Mouse (Mus musculus) midbrain, postnatal 0 days (tissue): ENCODE data around the gene Gse1. TPM values are rescaled to one million over a fixed set of nuclear protein-coding genes. Genes with fewer than 3 reads are reported as not detected.
A peak's percentile ranks its signal among the peaks of the same experiment; 100 is the strongest.

ENCODE experiments used
- ATAC-seq: fragments of 200-750 bp; cut with Nextera tagmentation; 2 replicates; pipeline ENCODE4 v1.8.0; 2017; ENCODE audit warnings: moderate number of reproducible peaks, mild to moderate bottlenecking, moderate TSS enrichment, moderate library complexity; ENCODE audit not compliant: low FRiP score
- DNase-seq: peaks from one replicate; pipeline ENCODE4 v3.0.0-alpha.2; 2015; ENCODE audit warnings: low spot score
- H3K27ac ChIP-seq: fragments of 300-500 bp; sonication (generic); 2 replicates; pipeline ENCODE4 v1.5.1; 2014; ENCODE audit warnings: low read depth, mild to moderate bottlenecking, low read length, mixed read lengths
- H3K27me3 ChIP-seq: fragments of 300-500 bp; sonication (generic); 2 replicates; pipeline ENCODE4 v1.6.1; 2014; ENCODE audit warnings: low read length, control low read depth, mixed read lengths; ENCODE audit not compliant: insufficient read depth
- H3K36me3 ChIP-seq: fragments of 300-500 bp; sonication (generic); 2 replicates; pipeline ENCODE4 v1.6.1; 2014; ENCODE audit warnings: low read length, control low read depth, mixed read lengths; ENCODE audit not compliant: insufficient read depth
- H3K4me1 ChIP-seq: fragments of 300-500 bp; sonication (generic); 2 replicates; pipeline ENCODE4 v1.6.1; 2014; ENCODE audit warnings: mild to moderate bottlenecking, control low read depth, antibody characterized with exemption, low read length, mixed read lengths; ENCODE audit not compliant: insufficient read depth
- H3K4me2 ChIP-seq: fragments of 300-500 bp; sonication (generic); 2 replicates; pipeline ENCODE4 v1.6.1; 2014; ENCODE audit warnings: low read depth, mild to moderate bottlenecking, low read length, mixed read lengths; ENCODE audit not compliant: poor library complexity, severe bottlenecking
- H3K4me3 ChIP-seq: fragments of 300-500 bp; sonication (generic); 2 replicates; pipeline ENCODE4 v1.5.1; 2014; ENCODE audit warnings: low read depth, mild to moderate bottlenecking, low read length, moderate library complexity
- H3K9ac ChIP-seq: fragments of 300-500 bp; sonication (generic); replicated peaks from 2 replicates; pipeline ENCODE4 v1.6.1; 2014; ENCODE audit warnings: mild to moderate bottlenecking, low read length, moderate library complexity, mixed read lengths; ENCODE audit not compliant: poor library complexity, severe bottlenecking
- H3K9me3 ChIP-seq: fragments of 300-500 bp; sonication (generic); 2 replicates; pipeline ENCODE4 v1.6.1; 2016; ENCODE audit warnings: low read length, control low read depth
- CTCF ChIP-seq: IDR thresholded peaks from 2 replicates; pipeline ENCODE4 v1.5.1; 2016; ENCODE audit warnings: antibody characterized with exemption, mild to moderate bottlenecking
- WGBS: fragments of 180-500 bp; shearing (Covaris S2); extraction: QIAGEN DNeasy Blood & Tissue Kit; methylation state at CpG from one replicate; pipeline ENCODE4 v1.1.7; 2014; 5-methylcytosine and 5-hydroxymethylcytosine counted together
- polyA plus RNA-seq: library from polyadenylated mRNA; unstranded; fragments of >200 nt; fragmentation: Nextera tagmentation; extraction: Ambion mirVana; gene quantifications from 2 replicates; pipeline ENCODE4 v1.2.1, GENCODE M21; 2015
- total RNA-seq: library from RNA; depleted of rRNA; stranded (reverse); fragments of >200 nt; gene quantifications from 2 replicates; pipeline ENCODE4 v1.2.3, GENCODE M21; 2014

Gse1 gene
- total and polyA plus RNA-seq, 2 experiments from 2014 or later, result 12.4 to 51.3 TPM

- H3K27ac ChIP-seq, result 0 out of 2 replicates have a peak overlapping the region, but pooled peaks have one; percentile 9
- H3K4me1 ChIP-seq, result peaks cover 14% of the 10 kb centered on the region
- peak; percentile 65 for DNase-seq
- H3K9ac ChIP-seq, result peak overlapping the region; percentile 56
- peaks cover 4% of the 10 kb centered on the region; the same call in 1 of the 2 replicates for H3K27me3 ChIP-seq
- ATAC-seq, result peak; percentile 19; the same call in 1 of the 2 replicates
- peak overlapping the region; percentile 29 for H3K4me3 ChIP-seq
- peak overlapping the region; percentile 66 for H3K4me2 ChIP-seq
- H3K9me3 ChIP-seq, result no peaks in the 10 kb centered on the region
- no peaks in the 10 kb centered on the region for H3K36me3 ChIP-seq
- WGBS, result 4% methylated on average over 46 of the region's 49 CpGs
- TF ChIP-seq CTCF, result no peak
Measured at GRCm38 (mm10) chr8:120276051-120276890, 48.0 kb downstream of the Gse1 start.

GRCm38 (mm10) chr8:120276891-120277426 lies 48.7 kb downstream of the Gse1 start:
- DNase-seq, result no peak
- 21% methylated on average over 16 of the region's 16 CpGs for WGBS
- peak overlapping the region; percentile 56 for H3K9ac ChIP-seq
- peaks cover 14% of the 10 kb centered on the region for H3K4me1 ChIP-seq
- peak; percentile 49; the same call in 1 of the 2 replicates for TF ChIP-seq CTCF
- no peaks in the 10 kb centered on the region for H3K9me3 ChIP-seq
- no peak overlapping the region for H3K27ac ChIP-seq
- peak overlapping the region; percentile 29 for H3K4me3 ChIP-seq
- H3K4me2 ChIP-seq, result peak overlapping the region; percentile 66
- ATAC-seq, result no peak
- no peaks in the 10 kb centered on the region for H3K36me3 ChIP-seq
- H3K27me3 ChIP-seq, result peaks cover 4% of the 10 kb centered on the region; the same call in 1 of the 2 replicates

GRCm38 (mm10) chr8:120278009-120278408 lies 49.8 kb downstream of the Gse1 start:
- Histone ChIP-seq H3K4me3 (no peak overlapping the region), H3K36me3 (no peaks in the 10 kb centered on the region), H3K4me1 (peaks cover 14% of the 10 kb centered on the region), H3K9me3 (no peaks in the 10 kb centered on the region), H3K9ac (no peak overlapping the region), H3K4me2 (no peak overlapping the region), H3K27me3 (peaks cover 4% of the 10 kb centered on the region; the same call in 1 of the 2 replicates), H3K27ac (no peak overlapping the region)
- 75% methylated on average over 14 of the region's 14 CpGs for WGBS
- no peak for TF ChIP-seq CTCF
- DNase-seq, result no peak
- ATAC-seq, result no peak

GRCm38 (mm10) chr8:120279418-120279817 lies 51.2 kb downstream of the Gse1 start:
- no peaks in the 10 kb centered on the region for H3K9me3 ChIP-seq

GRCm38 (mm10) chr8:120281487-120281886 lies 53.2 kb downstream of the Gse1 start:
- Histone ChIP-seq H3K36me3 (no peaks in the 10 kb centered on the region), H3K4me1 (peaks cover 26% of the 10 kb centered on the region), H3K4me2 (no peak overlapping the region), H3K9ac (no peak overlapping the region), H3K27me3 (peaks cover 4% of the 10 kb centered on the region; the same call in 1 of the 2 replicates), H3K9me3 (no peaks in the 10 kb centered on the region), H3K4me3 (no peak overlapping the region), H3K27ac (no peak overlapping the region)
- WGBS, result 20% methylated on average over 4 of the region's 4 CpGs
- TF ChIP-seq CTCF, result peak; percentile 99
- ATAC-seq (peak; percentile 59; the same call in 1 of the 2 replicates), DNase-seq (peak; percentile 90)

More at GRCm38 (mm10) chr8:120279418-120279817, 51.2 kb downstream of the Gse1 start:
- H3K36me3 ChIP-seq, result no peaks in the 10 kb centered on the region
- ATAC-seq, result no peak
- no peak overlapping the region for H3K4me3 ChIP-seq
- no peak for DNase-seq
- H3K27ac ChIP-seq, result no peak overlapping the region
- no peak for TF ChIP-seq CTCF
- peaks cover 4% of the 10 kb centered on the region; the same call in 1 of the 2 replicates for H3K27me3 ChIP-seq
- peaks cover 20% of the 10 kb centered on the region for H3K4me1 ChIP-seq
- 85% methylated on average over 7 of the region's 8 CpGs for WGBS
- no peak overlapping the region for H3K4me2 ChIP-seq
- H3K9ac ChIP-seq, result no peak overlapping the region

- no peak for TF ChIP-seq CTCF
- no peak for ATAC-seq
- Histone ChIP-seq H3K36me3 (no peaks in the 10 kb centered on the region), H3K27me3 (peaks cover 4% of the 10 kb centered on the region; the same call in 1 of the 2 replicates), H3K4me3 (no peak overlapping the region), H3K4me2 (no peak overlapping the region), H3K4me1 (peaks cover 19% of the 10 kb centered on the region; the same call in 1 of the 2 replicates), H3K9ac (no peak overlapping the region; the same call in 1 of the 2 replicates), H3K9me3 (no peaks in the 10 kb centered on the region), H3K27ac (no peak overlapping the region)
- no peak for DNase-seq
- 43% methylated on average over 5 of the region's 5 CpGs for WGBS
Measured at GRCm38 (mm10) chr8:120282465-120282864, 54.2 kb downstream of the Gse1 start.
